Mouse (Mus musculus) bone marrow, adult 2 months (tissue): ENCODE data around the gene Rassf5. TPM values are rescaled to one million over a fixed set of nuclear protein-coding genes. Genes with fewer than 3 reads are reported as not detected.

Experiments
- H3K27ac ChIP-seq: fragments of 200-500 bp; 2 replicates; pipeline ENCODE4 v1.5.1; 2012; ENCODE audit warnings: low read depth, mild to moderate bottlenecking, control low read depth, inconsistent platforms, low read length; ENCODE audit not compliant: control insufficient read depth, poor library complexity, insufficient read depth
- H3K4me1 ChIP-seq: fragments of 200-500 bp; 2 replicates; pipeline ENCODE4 v1.6.1; 2011; ENCODE audit warnings: low read length; ENCODE audit not compliant: control insufficient read depth, insufficient read depth
- H3K4me3 ChIP-seq: fragments of 200-500 bp; replicated peaks from 2 replicates; pipeline ENCODE3; 2011; ENCODE audit warnings: mild to moderate bottlenecking, low read depth, low read length, control low read depth; ENCODE audit not compliant: control insufficient read depth
- CTCF ChIP-seq: fragments of 200-500 bp; IDR thresholded peaks from 2 replicates; pipeline ENCODE4 v1.5.1; 2011; ENCODE audit warnings: low read length, control low read depth; ENCODE audit not compliant: control insufficient read depth, insufficient read depth
- POLR2A ChIP-seq: fragments of 200-500 bp; IDR thresholded peaks from 2 replicates; pipeline ENCODE4 v1.6.1; 2011; ENCODE audit warnings: low read depth, mild to moderate bottlenecking, control low read depth, low read length, borderline replicate concordance; ENCODE audit not compliant: control insufficient read depth
- WGBS: fragments of 180-500 bp; shearing (Covaris S2); methylation state at CpG from one replicate; pipeline ENCODE4 v1.1.7; 2018; 5-methylcytosine and 5-hydroxymethylcytosine counted together
- polyA plus RNA-seq: library from polyadenylated mRNA; stranded (reverse); fragments of >200 nt; gene quantifications from 2 replicates; pipeline ENCODE4 v1.2.4, GENCODE M21; 2011; ENCODE audit warnings: low replicate concordance; ENCODE audit not compliant: missing spikeins, insufficient read depth, insufficient read length

Gene Rassf5
- polyA plus RNA-seq: 12.7 and 21.8 TPM in 2 replicates

- 1% methylated on average over 60 of the region's 60 CpGs for WGBS
- H3K27ac ChIP-seq: no peak within 1 kb of the TSS; the same call in 1 of the 2 replicates
- no peaks in the 10 kb centered on the region; the same call in 1 of the 2 replicates for H3K4me1 ChIP-seq
- TF ChIP-seq CTCF: no peak
- TF ChIP-seq POLR2A: no peak
- H3K4me3 ChIP-seq: peak within 1 kb of the TSS; percentile 54
Observed at GRCm38 (mm10) chr1:131245089-131245856, at the start of gene Rassf5. Gene Rassf5 (minus strand): TSS chr1:131245258.

GRCm38 (mm10) chr1:131293922-131294250 lies 48.8 kb upstream of the Rassf5 start:
- 77% methylated on average over 2 of the region's 2 CpGs for WGBS
- Histone ChIP-seq H3K27ac (no peak overlapping the region), H3K4me3 (no peak overlapping the region), H3K4me1 (no peaks in the 10 kb centered on the region)
- TF ChIP-seq POLR2A (no peak), CTCF (no peak)

- no peak overlapping the region for H3K27ac ChIP-seq
- no peak overlapping the region for H3K4me3 ChIP-seq
- TF ChIP-seq CTCF: no peak
- no peak for TF ChIP-seq POLR2A
- no peaks in the 10 kb centered on the region for H3K4me1 ChIP-seq
- WGBS: 84% methylated on average over 4 of the region's 4 CpGs
Observed at GRCm38 (mm10) chr1:131293221-131293921, 48.3 kb upstream of the Rassf5 start.

- Histone ChIP-seq H3K4me1 (peaks cover 3% of the 10 kb centered on the region), H3K27ac (no peak overlapping the region), H3K4me3 (no peak overlapping the region)
- no peak for TF ChIP-seq POLR2A
- peak; percentile 50 for TF ChIP-seq CTCF
- 36% methylated on average over 2 of the region's 2 CpGs for WGBS
Observed at GRCm38 (mm10) chr1:131290648-131291047, 45.6 kb upstream of the Rassf5 start.

- H3K27ac ChIP-seq: no peak overlapping the region
- peaks cover 6% of the 10 kb centered on the region for H3K4me1 ChIP-seq
- H3K4me3 ChIP-seq: no peak overlapping the region
- no peak for TF ChIP-seq CTCF
- WGBS: 73% methylated on average over 6 of the region's 6 CpGs
Observed at GRCm38 (mm10) chr1:131288938-131289337, 43.9 kb upstream of the Rassf5 start.

- WGBS: 39% methylated on average over 2 of the region's 2 CpGs
- Histone ChIP-seq H3K27ac (0 out of 2 replicates have a peak overlapping the region, but pooled peaks have one; percentile 23), H3K4me1 (peaks cover 6% of the 10 kb centered on the region), H3K4me3 (no peak overlapping the region)
- no peak for TF ChIP-seq CTCF
- TF ChIP-seq POLR2A: no peak
Observed at GRCm38 (mm10) chr1:131287267-131287666, 42.2 kb upstream of the Rassf5 start.

GRCm38 (mm10) chr1:131286803-131287202 lies 41.7 kb upstream of the Rassf5 start:
- Histone ChIP-seq H3K4me1 (peaks cover 6% of the 10 kb centered on the region), H3K27ac (no peak overlapping the region; the same call in 1 of the 2 replicates), H3K4me3 (no peak overlapping the region)
- 30% methylated on average over 5 of the region's 5 CpGs for WGBS
- no peak for TF ChIP-seq CTCF
- no peak for TF ChIP-seq POLR2A

- peaks cover 6% of the 10 kb centered on the region for H3K4me1 ChIP-seq
- no peak overlapping the region for H3K4me3 ChIP-seq
- no peak for TF ChIP-seq CTCF
- 81% methylated on average over 4 of the region's 4 CpGs for WGBS
- no peak overlapping the region for H3K27ac ChIP-seq
Observed at GRCm38 (mm10) chr1:131284616-131285015, 39.6 kb upstream of the Rassf5 start.
